Mouse (Mus musculus) ovary, postnatal 14 days (tissue): ENCODE measurements around the gene Snrpg.
"Not testable (repeated sequence)": the region's sequence is repeated elsewhere in the genome, so short reads cannot be mapped to it uniquely, and the experiment has no call there.

ENCODE experiments used
- DNase-seq: peaks from one replicate; pipeline ENCODE4 v3.0.0; 2022; ENCODE audit warnings: low spot score

The Snrpg gene

DNA sequence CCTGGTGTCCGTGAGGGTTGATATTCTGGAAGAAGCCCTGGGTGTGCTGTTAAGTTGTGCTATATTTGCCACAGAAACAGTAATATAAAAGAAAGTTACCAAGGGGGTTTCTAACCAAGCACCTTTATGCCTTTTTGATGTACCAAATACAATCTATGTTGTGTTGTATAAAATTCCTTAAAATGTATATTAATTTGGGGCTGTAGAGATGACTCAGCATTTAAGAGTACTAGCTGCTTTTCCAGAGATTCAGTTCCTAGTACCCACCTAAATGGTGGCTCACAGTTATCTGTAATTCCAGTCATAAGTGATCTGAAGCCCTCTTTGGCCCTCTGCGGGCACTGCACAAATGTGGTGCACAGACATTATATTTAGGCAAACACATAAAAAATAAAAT is 4.3 kb upstream of the Snrpg start:
- no peak for DNase-seq

DNA sequence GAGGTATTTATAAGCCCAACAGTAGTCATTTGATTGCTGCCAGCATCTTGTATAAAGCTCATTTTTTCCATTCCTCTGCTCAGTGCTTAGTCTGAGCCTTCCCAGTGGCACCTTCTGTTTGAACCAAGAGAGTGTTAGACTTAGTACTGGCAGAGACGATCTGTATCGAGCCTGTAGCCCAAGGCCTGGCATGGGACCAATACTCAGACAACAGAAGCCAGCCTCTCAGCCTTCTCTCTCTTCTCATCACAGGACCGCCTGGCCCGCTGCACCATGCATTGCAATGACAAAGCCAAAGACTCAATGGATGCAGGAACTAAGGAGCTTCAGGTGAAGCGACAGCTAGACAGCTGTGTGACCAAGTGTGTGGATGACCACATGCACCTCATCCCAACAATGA is 2.6 kb upstream of the Snrpg start:
- DNase-seq: no peak

DNA sequence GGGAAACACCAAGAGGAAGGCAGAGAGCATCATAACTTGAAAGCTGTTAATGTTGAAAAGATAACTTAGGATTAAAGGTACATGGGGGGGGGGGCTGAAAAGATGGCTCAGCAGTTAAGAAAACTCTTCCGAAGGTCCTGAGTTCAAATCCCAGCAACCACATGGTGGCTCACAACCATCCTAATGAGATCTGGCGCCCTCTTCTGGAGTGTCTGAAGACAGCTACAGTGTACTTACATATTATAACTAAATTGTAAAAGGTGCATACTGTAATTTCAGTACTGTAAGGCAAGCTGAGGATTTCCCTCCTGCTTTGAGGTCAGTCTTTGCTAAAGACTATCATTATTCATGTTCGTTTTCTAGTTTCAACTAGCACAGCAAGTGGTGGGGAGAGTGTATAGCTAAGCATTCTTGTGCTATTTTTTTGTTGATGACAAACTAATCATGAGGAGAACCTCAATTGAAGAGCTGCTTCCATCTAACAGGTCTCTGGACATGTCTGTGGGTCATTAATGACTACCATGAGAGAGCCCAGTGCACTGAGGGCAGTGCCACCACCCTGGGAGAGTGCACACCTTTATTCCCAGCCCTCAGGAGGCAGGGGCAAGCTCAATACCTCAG is 901 bp upstream of the Snrpg start:
- DNase-seq: no peak

DNA sequence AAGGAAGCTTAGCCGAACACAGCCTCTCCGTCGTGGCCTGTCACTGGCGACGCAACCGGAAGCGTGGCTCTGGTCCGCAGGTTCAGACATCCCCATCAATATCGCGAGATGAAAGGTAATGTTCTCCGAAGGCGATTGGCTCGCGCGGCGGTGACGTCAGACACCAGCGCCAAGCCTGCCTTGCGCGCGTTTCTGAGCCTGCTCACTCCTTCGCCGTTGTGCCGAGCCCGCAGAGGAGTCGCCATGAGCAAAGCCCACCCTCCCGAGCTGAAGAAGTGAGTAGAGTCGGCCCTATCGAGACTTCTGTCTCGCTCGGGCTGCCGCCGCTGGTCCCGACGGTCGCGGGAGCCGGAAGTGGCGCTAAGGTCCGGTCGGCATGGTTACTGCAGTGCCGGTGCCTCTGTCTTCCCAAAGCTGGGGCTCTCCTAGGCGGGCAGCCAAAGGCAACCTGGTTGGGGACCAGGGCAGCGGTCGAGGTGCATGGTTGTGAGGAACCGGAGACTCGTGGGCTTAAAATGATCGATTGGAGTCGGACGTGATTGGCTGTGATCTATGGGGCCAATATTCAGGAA is 322 bp downstream of the Snrpg start:
- peak; percentile 93 for DNase-seq

DNA sequence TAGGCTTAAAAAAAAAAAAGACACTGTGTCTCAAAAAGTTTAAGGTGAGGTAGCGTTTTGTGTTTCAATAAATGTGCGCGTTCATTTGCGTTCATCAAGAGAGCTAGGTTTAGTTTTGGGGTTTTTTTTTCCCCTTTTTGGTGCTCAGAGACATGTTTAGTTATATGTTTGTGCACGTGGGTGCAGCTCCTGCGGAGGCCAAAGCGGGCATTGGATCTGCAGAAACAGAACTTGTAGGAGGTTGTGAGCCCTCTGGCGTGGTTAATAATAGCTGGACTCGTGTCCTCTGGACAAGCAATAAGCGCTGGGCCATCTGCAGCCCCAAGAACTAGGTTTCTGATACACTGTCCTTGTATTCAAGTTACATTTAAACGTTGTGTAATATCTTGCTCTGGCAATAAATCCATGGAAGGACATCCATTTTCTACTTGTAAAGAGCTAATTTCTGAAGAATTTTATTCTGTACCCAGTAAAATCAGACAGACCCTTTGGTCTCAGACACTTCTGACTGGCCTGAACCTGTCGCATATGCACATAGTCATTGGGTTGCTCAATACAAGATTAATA is 929 bp downstream of the Snrpg start:
- DNase-seq: no peak

DNA sequence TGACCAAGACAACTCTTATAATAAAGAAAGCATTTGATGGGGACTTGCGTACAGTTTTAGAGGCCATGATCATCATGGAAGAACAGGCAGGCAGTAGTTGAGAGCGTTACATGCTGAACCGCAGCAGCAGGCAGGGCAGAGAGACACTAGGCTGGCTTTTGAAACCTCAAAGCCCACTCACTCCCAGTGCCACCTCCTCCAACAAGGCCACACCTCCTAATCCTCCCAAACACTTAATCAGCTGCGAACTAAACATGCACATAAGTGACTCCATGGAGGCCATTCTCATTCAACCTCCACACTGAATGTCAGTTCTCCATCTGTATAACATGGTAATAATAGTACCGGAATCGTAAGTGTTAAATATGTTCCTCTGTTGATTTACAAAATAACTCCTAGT is 2.5 kb downstream of the Snrpg start:
- no peak for DNase-seq

DNA sequence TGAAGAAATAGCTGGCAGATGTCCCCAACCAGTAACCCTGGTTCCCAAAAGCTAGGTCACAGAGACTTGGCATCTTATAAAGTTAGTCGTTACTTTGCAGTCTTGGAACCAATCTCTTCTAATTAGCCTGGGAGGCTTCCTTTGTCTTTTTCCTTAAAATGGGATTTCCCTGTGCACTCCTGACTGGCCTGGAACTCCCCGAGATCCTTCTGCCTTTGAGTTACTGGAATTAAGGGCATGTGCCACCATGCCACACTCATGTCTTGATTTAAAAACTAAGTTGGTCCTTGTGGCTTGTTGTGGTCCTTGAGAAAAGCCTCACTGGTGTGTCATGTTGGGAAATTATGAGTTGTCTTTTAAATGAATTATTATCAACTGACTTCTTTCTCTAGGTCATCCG is 7.2 kb downstream of the Snrpg start:
- DNase-seq: no peak

DNA sequence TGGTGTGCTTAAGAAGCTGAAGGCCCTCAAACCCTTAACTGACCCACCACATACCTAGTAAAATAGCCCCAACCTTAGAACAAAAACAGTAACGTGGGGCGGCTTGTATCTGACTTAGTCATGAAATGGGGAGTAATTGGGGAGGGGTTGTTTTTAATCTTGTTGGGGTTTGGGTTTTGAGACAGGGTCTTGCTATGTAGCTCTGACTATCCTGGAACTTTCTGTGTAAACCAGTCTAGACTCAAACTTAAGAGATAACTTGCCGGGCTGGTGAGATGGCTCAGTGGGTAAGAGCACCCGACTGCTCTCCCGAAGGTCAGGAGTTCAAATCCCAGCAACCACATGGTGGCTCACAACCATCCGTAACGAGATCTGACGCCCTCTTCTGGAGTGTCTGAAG is 9.0 kb downstream of the Snrpg start:
- DNase-seq: not testable (repeated sequence)

DNA sequence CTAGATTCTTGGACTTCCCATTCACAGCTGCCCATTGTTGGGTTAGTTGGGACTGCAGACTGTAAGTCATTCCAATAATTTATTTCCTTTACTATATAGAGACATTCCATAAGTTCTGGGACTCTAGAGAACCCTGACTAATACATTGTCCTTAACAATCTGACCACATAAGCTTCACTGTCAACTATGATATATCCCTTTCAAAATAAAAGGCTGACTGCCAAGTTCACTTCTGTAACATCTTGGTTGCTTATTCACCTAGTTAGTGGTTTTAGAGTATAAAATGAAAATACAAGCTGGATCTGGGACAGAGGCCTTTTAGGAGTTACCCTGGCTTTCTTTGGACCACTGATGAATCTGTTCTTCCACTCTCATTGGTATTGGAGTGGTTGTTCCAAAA is 11.4 kb downstream of the Snrpg start:
- no peak for DNase-seq

DNA sequence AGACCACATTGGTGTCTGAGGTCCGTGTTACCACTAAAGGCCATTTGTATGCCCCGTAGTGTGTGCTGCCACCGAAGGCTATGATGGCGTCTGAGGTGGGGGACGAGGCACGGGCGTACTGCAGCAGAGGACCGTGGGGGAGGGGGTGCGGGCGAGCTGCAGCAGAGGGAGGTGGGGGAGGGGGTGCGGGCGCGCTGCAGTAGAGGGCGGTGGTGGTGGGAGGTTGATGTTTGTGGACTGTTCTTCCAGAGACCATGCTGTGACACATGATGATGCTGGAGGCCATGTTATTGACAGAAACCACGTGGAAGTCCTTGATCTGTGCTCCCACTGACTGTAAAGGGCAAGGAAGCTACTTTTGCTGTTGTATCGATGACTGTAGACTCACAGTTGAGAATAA is 12.3 kb downstream of the Snrpg start:
- no peak for DNase-seq

DNA sequence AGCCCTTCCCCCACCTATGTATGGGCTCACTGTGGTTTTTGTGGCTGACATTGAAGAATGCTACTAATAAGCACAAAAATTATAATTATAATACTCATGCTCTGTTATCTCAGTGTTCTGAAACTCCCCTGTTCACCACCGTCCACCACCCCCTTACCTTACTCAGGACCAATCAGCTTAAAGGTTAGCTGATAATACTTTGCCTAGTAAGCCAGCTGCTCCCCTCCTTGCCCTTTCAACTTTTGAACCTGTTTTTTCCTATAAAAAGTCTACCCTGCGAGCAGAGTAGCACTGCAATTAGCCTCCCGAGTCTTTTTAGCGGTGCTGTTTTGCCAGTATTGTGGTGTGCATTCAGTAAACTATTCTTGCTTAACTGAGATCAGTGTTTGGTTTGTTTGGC is 13.6 kb downstream of the Snrpg start:
- DNase-seq: no peak

DNA sequence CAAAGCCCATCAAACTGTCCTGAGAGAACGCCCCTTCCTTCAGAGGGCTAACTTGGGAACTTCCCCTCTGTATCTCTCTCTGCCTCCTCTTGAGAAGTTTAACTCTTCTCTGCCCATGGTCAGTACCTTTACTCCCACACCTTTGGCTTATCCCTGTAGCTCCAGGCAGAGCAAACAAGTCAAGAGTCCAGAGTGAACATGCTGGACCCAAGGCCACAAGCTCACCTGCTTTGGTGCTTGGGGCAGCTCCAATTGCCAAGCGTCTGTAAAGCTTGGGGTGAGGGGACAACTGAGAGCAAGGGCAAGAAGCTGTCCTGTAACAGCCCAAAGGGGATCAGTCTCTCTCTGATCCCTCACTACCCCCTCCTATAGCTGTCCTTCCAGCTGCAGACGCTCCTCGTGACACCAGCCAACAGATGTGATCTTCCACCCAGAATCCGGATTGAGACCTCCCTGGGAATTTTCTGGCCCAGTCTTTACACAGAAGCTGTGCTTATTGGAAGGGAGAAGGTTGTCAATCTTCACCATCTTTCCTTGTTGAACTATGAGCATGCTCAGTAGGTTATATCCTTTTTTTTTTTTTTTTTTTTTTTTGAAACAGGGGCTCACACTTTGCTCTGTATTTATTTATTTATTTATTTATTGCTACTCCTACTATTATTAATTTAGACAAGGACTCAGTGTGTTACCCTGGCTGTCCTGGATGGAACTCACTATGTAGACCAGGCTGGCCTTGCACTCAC is 14.4 kb downstream of the Snrpg start:
- DNase-seq: no peak

DNA sequence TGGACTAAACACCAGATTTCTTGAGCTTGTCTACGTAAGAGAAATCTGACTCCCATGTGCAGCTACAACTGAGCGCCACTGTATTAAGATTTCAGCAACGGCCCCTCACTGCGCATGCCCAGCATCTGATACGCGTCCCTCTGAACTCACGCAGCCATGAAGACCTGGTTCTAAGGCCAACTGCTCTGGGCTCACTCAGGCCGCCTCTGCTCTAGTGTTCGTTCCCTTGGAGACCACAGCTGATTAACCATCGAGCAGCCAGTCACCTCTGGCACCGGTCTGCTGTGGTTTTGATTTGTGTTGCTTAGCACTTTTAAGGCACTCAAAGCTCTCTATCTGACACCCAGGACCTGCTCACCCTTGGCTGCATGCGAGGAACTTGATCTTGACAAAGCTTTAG is 16.2 kb downstream of the Snrpg start:
- no peak for DNase-seq

DNA sequence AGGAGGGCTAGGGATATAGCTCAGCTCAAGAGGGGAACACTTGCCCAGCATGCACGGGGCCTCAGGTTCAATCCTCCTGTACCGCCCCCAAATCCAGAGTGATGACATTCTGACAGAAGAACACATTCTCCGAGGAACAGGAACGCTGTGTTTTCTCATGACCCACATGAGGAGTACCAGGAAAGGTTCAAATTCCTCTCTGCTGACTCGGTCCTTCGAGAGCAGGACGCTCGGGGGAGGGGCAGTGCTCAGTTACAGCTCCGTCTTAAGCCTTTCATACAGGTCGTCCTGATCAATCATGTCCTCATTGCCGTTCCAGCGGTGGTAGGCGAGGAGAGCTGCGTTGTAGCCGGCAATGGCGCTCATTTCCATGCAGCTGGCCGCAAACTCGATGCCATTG is 17.4 kb downstream of the Snrpg start:
- DNase-seq: no peak

DNA sequence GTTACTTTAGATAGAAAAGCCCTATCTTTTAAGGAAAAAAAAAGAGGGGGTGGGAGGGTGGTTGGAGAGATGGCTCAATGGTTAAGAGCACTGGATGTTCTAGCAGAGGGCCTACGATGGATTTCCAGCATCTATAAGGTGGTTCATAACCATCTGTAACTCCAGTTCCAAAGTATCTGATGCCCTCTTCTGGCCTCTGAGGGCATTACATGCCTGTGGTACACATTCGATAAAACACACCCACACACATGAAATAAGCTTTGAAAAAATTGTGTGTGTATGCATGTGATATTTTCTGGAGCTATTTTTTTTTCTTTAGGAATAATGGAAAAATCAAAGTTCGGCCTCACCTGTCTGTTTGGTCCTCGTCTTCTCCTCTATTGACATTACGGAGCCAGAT is 20.2 kb downstream of the Snrpg start:
- DNase-seq: no peak

DNA sequence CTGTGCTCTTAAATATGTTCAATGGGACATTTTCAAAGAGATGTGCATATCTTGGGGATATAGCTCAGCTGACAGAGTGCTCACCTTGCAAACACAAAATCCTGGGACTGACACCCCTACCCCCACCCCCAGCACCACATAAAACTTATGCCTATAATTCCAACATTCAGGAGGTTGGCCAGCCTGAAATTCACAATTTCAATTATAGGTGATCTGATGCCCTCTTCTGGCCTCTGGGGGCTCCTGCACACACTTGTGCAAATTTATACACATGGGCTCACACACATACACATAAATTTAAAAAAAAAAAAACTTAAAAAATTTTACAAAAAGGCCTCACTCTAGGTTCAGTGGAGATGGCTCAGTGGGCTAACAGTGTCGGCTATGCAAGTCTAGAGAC is 22.1 kb downstream of the Snrpg start:
- no peak for DNase-seq

DNA sequence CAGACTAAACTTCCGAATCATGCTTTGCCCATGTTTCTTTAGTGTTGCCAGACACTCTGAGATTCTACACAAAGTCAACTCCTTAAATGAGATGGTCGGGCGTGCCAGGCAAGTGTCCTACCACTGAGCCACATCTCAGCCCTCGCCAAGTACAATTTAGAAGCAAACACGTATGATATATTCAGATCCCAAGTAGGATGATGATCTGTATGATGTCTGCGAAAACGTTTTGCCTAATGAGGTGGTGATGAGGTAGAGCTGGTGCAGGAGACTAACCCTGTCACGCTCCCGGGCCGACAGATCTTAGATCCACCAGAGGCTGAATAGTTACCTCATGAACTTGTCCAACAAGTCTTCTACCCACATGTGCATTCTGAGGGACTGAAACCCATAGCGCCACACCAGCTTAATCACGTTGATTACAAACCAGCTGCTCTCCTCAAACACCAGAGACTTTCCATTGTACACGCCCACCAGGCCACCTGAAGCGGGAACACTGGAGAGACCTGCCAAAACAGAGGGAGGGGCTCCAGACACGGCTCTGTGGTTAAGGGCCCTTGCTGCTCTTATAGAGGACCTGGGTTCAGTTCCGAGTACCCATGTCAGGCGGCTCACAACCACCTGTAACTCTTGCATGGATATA is 23.1 kb downstream of the Snrpg start:
- DNase-seq: no peak

DNA sequence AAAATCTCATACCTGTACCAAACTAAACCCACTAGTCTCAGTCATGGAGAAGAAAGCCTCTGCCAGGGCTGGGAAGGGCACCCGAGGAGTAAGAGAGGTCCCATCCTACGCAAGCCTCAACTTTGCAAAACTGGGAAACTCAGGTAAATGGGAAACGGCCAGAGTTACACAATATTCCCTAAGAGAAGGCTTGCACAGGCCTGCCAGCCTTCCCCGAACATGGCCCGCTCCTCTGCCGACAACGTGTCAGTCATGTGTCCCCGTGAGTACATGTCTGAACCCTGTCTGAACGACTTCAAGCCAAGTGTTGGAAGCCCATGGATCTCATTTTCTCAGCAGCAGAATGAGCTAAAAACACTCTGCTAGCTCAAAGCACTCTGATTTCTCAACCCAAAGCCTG is 23.9 kb downstream of the Snrpg start:
- DNase-seq: no peak

DNA sequence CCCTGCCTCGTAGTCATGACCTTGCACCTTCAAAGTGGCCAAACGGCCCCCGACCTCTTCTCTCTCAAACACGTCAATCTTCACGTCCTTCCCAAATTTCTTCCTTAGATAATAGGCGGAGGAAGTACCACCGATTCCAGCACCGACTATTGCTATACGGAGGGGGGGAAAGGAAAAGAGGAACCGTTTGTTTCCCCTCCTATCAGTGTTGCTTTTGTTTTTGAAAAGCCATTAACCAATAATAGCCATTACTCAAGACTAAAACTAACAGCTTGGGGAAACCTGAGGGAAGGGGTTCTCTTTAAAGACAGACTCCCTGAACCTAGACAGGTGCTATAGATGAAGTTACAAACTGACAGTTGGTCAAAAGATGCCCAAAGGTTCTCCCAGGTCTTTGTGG is 24.9 kb downstream of the Snrpg start:
- DNase-seq: no peak

DNA sequence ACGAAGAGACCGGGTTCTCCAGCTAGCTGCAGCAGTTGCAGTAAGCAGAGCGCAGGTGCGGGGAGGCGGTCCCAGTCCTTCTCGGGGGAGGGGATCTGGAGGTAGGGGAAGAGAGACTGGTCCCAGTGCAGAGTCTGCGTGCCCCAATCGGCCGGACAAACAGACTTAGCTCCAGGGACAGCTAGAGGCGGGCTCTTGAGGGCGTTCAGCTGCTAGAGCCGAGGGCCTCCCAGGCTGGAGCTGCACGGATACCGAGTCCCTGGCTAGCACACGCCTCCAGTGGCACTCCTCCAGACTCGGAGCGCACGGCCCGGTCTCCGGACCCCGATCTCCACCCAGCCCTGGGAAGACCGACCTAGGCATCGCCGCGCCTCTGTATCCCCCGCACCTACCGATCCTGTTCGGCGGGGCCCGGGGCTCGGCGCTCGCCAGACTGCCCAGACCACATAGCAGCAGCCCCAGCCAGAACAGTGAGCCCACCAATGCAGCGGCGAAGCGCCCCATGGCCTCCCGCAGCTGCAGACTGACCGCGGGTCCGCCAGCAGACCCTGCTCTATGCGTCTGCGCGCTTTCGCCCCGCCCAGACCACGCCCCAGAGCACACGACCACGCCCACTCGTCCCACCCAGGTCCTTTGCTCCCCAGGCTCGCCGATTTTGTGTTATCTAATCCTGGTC is 25.6 kb downstream of the Snrpg start, which contains the start of gene Pcyox1:
TSS of gene Pcyox1 (minus strand) at position 574 of the 676 bp plus-strand sequence.
- DNase-seq: peak; percentile 84

DNA sequence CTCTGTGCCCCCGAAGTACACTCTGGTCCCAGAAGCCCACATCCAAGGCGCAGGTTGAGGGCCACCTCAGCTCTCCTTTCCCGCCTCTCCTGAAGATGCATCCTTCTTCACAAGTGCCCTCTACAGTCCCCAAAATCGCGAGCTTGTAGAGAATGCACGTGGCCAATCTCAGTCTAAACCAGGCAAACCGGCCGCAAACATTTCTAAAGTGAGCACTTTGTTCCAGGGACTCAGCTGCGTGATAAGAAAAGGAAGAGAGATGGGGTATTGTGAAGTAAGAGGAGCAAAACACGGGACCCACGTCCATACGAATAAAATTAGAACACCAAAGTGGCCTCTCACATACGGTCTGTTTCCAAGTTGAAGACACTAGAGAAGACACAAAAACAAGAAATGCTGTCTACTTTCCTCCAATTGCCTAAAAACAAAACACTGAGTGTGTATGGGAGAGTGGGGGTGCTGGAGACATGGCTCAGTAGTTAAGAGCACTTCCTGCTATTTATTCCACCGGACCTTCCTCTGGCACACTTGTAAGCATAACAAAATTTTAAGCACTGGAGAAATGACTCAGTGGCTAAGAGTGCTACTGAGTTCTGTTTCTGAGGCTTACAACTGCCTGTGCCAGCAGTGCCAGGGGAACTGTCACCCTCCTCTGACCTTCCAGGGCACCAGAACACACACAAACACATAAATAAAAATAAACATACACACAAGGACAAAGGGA is 26.3 kb downstream of the Snrpg start:
- DNase-seq: peak; percentile 18

DNA sequence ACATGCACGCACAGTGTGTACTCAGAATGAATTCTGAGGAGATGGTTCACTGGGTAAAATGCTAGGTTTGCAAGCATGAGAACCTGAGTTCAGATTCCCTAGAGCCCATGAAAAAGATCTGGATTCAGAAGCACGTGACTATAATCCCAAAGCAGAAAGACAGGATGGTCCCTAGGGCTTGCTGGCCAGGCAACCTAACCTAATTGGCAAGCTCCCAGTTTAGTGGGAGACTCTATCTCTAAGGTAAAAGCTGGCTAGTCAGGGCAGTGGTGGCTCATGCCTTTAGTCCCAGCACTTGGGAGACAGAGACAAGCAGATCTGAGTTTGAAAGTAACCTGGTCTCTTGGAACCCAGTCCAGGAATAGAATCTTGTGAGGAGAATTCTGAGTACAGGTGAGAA is 27.9 kb downstream of the Snrpg start:
- no peak for DNase-seq
